Mouse (Mus musculus) lung, embryonic 16.5 days (tissue): ENCODE results near the gene Nos3. TPM values are rescaled to one million over a fixed set of nuclear protein-coding genes. Genes with fewer than 3 reads are reported as not detected.
A peak's percentile ranks its signal among the peaks of the same experiment; 100 is the strongest.

Experiments used
- ATAC-seq: fragments of 200-750 bp; cut with Nextera tagmentation; 2 replicates; pipeline ENCODE4 v1.8.0; 2017; ENCODE audit warnings: low read depth, mild to moderate bottlenecking, moderate library complexity
- H3K27ac ChIP-seq: fragments of 300-500 bp; sonication (generic); 2 replicates; pipeline ENCODE4 v1.5.1; 2014; ENCODE audit warnings: mild to moderate bottlenecking, control low read depth, low read length
- H3K27me3 ChIP-seq: fragments of 300-500 bp; sonication (generic); 2 replicates; pipeline ENCODE4 v1.6.1; 2014; ENCODE audit warnings: low read depth, low read length, mixed read lengths; ENCODE audit not compliant: control insufficient read depth, insufficient read depth
- H3K36me3 ChIP-seq: fragments of 300-500 bp; sonication (generic); 2 replicates; pipeline ENCODE4 v1.6.1; 2014; ENCODE audit warnings: low read length; ENCODE audit not compliant: control insufficient read depth, insufficient read depth
- H3K4me1 ChIP-seq: fragments of 300-500 bp; sonication (generic); replicated peaks from 2 replicates; pipeline ENCODE4 v1.6.1; 2014; ENCODE audit warnings: low read length, mixed read lengths; ENCODE audit not compliant: control insufficient read depth, insufficient read depth
- H3K4me2 ChIP-seq: fragments of 300-500 bp; sonication (generic); 2 replicates; pipeline ENCODE4 v1.6.1; 2014; ENCODE audit warnings: low read depth, low read length, control low read depth
- H3K4me3 ChIP-seq: fragments of 300-500 bp; sonication (generic); 2 replicates; pipeline ENCODE4 v1.5.1; 2014; ENCODE audit warnings: mild to moderate bottlenecking, low read length, control low read depth
- H3K9ac ChIP-seq: fragments of 300-500 bp; sonication (generic); 2 replicates; pipeline ENCODE4 v1.6.1; 2014; ENCODE audit warnings: low read length, control low read depth
- H3K9me3 ChIP-seq: fragments of 300-500 bp; sonication (generic); 2 replicates; pipeline ENCODE4 v1.6.1; 2016; ENCODE audit warnings: low read length; ENCODE audit not compliant: control insufficient read depth
- WGBS: fragments of 180-500 bp; shearing (Covaris S2); extraction: QIAGEN DNeasy Blood & Tissue Kit; methylation state at CpG from one replicate; pipeline ENCODE4 v1.1.7; 2014; 5-methylcytosine and 5-hydroxymethylcytosine counted together
- polyA plus RNA-seq: library from polyadenylated mRNA; unstranded; fragments of >200 nt; fragmentation: Nextera tagmentation; extraction: Ambion mirVana; gene quantifications from 2 replicates; pipeline ENCODE4 v1.2.1, GENCODE M21; 2015

Nos3 gene
- 18.9 and 19.8 TPM in 2 replicates for polyA plus RNA-seq

DNA sequence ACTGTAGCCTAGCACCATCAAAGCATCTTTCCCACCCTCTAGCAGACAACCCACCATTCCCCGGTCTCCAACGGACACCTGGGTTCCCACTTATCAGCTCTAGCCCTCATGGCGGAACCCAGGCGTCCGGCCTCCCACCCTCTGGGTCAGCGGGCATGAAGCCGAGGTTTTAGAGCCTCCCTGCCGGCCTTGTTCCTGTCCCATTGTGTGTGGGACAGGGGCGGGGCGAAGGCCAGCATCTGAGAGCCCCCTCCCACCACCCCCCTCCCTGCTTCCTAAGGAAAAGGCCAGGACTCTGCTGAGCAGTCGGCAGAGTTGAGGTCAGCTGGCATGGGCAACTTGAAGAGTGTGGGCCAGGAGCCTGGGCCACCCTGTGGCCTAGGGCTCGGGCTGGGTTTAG lies at the start of gene Nos3:
Gene Nos3 (plus strand): TSS at position 303 of the 400 bp plus-strand sequence.
- H3K9ac ChIP-seq, result peak within 1 kb of the TSS; percentile 55
- 50% methylated on average over 12 of the region's 12 CpGs for WGBS
- ATAC-seq, result peak; percentile 56

DNA sequence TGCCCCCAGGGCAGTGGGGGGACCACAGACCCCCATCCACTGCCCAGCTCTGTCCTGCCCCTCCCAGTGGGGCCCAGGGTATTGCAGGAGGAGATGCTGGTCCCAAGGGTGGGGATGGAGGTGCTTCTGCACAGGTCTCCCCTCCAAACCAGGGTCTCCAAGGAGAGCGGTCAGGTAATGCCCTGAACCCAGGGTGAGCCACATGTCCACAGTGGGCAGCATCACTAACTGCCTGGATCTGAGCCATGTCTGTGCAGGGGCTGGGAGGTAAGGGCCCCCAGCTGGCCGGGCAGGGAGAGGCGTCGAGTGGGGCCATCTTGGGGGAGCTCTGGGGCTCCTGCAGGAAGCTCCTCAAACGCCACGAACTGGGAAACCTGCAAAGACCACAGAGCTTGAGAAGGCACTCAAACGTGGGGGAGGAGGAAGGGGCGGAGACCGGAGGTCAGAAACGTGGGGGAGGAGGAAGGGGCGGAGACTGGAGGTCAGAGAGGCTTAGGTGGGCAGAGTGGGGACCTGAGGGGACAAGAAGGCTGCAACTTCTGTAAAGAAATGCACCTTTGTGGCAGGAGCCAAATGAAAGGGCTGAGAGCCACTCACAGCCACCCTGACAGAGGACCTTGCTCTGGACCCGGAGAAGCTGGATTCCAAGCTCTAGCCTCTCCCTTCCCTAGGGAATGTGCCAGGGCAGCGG lies 44.7 kb upstream of the Nos3 start:
- Histone ChIP-seq H3K4me1 (peaks cover 18% of the 10 kb centered on the region), H3K9me3 (no peaks in the 10 kb centered on the region), H3K9ac (peak overlapping the region; percentile 34), H3K4me3 (peak overlapping the region; percentile 30), H3K27me3 (no peaks in the 10 kb centered on the region; the same call in 1 of the 2 replicates), H3K4me2 (peak overlapping the region; percentile 28), H3K27ac (peak overlapping the region; percentile 82), H3K36me3 (peaks cover 3% of the 10 kb centered on the region; the same call in 1 of the 2 replicates)
- peak; percentile 56 for ATAC-seq
- 15% methylated on average over 13 of the region's 13 CpGs for WGBS

More for the DNA sequence above, at the start of gene Nos3:
- Histone ChIP-seq H3K27me3 (no peaks in the 10 kb centered on the region), H3K27ac (peak within 1 kb of the TSS; percentile 64), H3K4me1 (peaks cover 2% of the 10 kb centered on the region; the same call in 1 of the 2 replicates), H3K4me2 (peak within 1 kb of the TSS; percentile 45), H3K9me3 (no peaks in the 10 kb centered on the region), H3K36me3 (no peaks in the 10 kb centered on the region), H3K4me3 (peak within 1 kb of the TSS; percentile 38)

DNA sequence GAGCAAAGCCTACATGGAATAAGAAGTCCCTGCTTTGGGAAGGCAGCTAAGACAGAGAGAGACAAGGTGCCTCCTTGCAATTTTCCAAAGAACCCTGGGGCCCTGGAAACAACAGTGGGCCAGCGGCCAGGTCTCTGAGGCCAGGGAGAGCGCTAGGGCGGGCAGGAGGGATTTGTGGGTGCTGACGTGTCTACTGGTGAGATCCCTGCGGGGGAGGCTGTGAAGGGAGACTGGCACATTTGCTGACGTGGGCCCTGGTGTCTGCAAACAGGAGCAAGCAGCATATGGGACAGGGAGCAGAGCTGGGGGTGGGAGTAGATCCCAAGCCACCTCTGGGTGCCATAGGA lies 44.2 kb upstream of the Nos3 start:
- Histone ChIP-seq H3K4me1 (peaks cover 18% of the 10 kb centered on the region), H3K36me3 (peaks cover 3% of the 10 kb centered on the region; the same call in 1 of the 2 replicates), H3K4me3 (peak overlapping the region; percentile 30), H3K9ac (peak overlapping the region; percentile 34; the same call in 1 of the 2 replicates), H3K27me3 (no peaks in the 10 kb centered on the region; the same call in 1 of the 2 replicates), H3K27ac (peak overlapping the region; percentile 82), H3K9me3 (no peaks in the 10 kb centered on the region), H3K4me2 (peak overlapping the region; percentile 28)
- peak; percentile 42 for ATAC-seq
- WGBS, result 23% methylated on average over 6 of the region's 6 CpGs

DNA sequence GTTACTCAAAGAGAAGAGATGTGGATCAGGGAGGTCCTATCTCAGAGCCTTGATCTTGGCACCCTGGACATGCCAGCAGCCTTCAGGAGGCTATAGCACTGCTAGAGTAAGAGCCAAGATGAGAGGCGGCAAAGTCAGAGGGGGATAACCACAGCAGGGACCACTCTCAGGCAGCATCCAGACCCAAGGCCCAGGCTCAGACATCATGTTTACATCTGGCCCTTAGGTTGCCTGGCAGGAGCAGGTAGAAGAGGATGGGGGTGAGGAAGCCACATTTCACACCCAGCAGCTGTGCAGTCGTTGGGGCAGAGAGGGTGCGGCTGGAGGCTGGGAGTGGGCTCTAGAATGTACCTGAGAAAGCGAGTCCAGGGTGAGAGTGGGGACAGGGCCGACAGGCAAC lies 43.7 kb upstream of the Nos3 start:
- no peak for ATAC-seq

DNA sequence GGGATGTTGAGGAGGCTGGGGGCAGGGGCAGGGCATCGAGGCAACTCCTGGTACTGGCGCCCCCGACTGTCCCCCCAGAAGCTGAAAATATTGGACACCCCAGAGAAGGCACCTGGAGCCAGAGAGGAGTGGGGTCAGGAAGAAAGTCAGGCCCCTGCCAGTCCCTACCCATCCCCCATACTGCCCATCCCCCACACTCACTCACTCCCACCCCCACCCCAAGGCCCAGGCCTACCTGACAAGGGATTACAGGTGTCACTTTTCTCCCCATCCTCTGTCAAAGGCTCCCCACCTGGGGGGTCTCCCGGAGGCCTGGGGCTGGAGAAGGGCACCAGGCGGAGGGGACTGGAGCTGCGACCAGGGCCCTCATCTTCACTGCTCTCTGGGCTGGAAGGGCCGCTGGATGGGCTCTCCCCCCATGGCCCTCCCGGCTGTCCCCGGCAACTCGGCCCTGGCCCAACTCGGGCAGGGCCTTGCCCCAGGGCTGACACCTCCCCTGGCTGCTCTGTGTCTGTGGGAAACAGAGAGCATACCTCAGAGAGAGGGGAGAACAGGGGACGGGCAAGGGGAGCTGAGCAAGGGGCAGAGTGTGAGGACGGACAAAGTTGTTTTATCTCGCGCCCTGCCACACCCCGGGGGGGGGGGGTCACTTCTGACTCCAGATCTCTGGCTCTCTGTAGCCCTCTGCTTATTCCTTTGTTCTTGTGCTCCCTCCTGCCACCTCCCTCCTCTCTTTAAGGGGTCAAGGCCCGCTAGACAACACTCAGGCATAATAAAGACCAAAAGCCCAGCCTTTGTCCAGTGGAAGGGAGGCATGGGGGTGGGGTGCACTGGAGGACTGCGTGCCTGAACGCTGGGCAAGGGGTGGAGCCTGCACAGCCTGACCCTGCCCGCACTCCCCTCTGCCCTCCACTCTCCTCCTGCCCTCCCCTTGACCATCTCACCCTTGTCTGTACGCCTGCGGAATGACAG lies 42.6 kb upstream of the Nos3 start:
- Histone ChIP-seq H3K9ac (0 out of 2 replicates have a peak overlapping the region, but pooled peaks have one; percentile 22), H3K4me1 (peaks cover 22% of the 10 kb centered on the region), H3K27me3 (peaks cover 3% of the 10 kb centered on the region; the same call in 1 of the 2 replicates), H3K27ac (no peak overlapping the region), H3K4me3 (no peak overlapping the region), H3K9me3 (no peaks in the 10 kb centered on the region), H3K36me3 (peaks cover 3% of the 10 kb centered on the region; the same call in 1 of the 2 replicates), H3K4me2 (no peak overlapping the region)
- WGBS, result 22% methylated on average over 20 of the region's 22 CpGs
- peak; percentile 14; the same call in 1 of the 2 replicates for ATAC-seq

More for the DNA sequence above, 43.7 kb upstream of the Nos3 start:
- Histone ChIP-seq H3K4me3 (no peak overlapping the region), H3K27me3 (peaks cover 3% of the 10 kb centered on the region; the same call in 1 of the 2 replicates), H3K4me2 (no peak overlapping the region), H3K9ac (no peak overlapping the region), H3K27ac (no peak overlapping the region; the same call in 1 of the 2 replicates), H3K36me3 (peaks cover 3% of the 10 kb centered on the region; the same call in 1 of the 2 replicates), H3K4me1 (peaks cover 18% of the 10 kb centered on the region), H3K9me3 (no peaks in the 10 kb centered on the region)
- WGBS, result 53% methylated on average over 5 of the region's 5 CpGs

DNA sequence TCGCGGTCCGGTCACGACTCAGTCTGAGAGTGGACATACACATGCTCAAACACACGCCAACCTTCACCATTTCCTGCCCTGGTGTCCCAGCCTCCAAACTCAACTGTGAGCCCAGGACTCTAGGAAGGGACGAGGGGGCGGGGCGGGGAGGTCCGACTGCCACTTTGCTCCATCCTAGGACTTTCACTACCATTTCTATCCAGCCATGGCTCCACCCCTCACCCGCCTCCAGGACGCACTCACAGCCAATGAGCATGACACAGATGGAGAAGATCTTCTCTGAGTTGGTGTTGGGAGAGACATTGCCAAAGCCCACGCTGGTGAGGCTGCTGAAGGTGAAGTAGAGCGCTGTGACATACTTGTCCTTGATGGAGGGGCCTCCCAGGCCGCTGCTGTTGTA lies 39.4 kb upstream of the Nos3 start:
- Histone ChIP-seq H3K4me3 (no peak overlapping the region), H3K4me1 (peaks cover 40% of the 10 kb centered on the region), H3K36me3 (peaks cover 3% of the 10 kb centered on the region; the same call in 1 of the 2 replicates), H3K4me2 (no peak overlapping the region), H3K27me3 (peaks cover 3% of the 10 kb centered on the region; the same call in 1 of the 2 replicates), H3K9me3 (no peaks in the 10 kb centered on the region), H3K27ac (no peak overlapping the region), H3K9ac (no peak overlapping the region)
- 39% methylated on average over 14 of the region's 14 CpGs for WGBS
- ATAC-seq, result no peak

DNA sequence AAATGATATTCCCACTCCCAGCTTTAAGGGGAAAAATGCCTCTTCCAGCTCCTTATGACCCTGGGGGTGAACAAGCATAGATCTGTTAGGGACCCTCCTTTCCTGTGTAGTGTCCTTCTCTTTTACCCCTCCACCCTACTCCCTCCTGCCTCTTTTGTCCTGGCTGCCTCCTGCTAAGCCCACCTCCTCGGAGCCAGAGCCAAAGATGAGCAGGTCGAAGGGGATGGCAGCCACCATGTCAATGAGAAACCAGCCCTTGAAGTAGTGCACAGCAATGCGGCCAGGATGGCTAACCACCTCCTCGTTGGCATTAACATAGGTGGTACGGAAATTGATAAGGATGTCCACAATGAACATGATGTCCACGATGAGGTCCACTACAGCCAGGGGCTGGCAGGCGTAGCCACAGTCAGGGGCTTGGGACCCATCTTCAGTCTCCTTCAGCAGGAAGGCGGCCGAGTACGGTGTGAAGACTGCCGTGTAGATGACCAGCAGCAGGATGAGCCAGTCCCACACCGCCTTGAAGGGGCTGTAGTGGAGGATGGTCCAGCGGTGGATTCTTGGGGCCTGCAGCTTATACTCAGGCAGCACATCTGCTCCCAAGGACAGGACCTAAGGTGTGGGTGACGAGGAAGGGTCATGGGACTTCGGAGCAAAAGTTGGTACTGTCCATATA lies 38.3 kb upstream of the Nos3 start:
- no peak for ATAC-seq
- Histone ChIP-seq H3K27ac (no peak overlapping the region), H3K9ac (no peak overlapping the region), H3K4me2 (no peak overlapping the region), H3K4me1 (peaks cover 33% of the 10 kb centered on the region), H3K27me3 (peaks cover 3% of the 10 kb centered on the region; the same call in 1 of the 2 replicates), H3K36me3 (peaks cover 3% of the 10 kb centered on the region; the same call in 1 of the 2 replicates), H3K9me3 (no peaks in the 10 kb centered on the region), H3K4me3 (no peak overlapping the region)
- 86% methylated on average over 15 of the region's 15 CpGs for WGBS

DNA sequence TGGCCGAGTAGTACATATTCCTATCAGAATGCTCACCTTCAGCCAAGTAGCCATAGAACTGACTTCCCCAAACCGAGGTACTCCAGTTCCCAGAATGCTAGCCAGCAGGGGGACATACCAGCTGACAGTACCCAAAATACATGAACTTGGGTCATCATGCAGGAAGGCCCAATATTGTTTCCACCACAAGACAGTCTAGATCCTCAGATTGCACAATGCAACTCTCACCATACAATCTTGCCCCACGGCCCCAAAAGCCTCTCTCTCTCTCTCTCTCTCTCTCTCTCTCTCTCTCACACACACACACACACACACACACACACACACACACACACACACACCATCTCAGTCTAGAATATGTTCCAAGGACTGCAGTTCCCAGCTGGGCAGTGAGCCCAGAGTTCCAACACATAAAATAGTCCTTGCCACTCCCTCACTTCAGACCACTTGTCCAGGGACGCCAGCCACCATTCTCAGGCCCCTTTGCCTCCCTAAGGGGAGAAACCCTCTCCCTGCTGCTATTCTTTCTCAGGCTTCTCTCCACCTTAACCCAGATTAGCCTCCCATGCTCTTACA lies 37.7 kb upstream of the Nos3 start:
- Histone ChIP-seq H3K36me3 (peaks cover 3% of the 10 kb centered on the region; the same call in 1 of the 2 replicates), H3K9ac (peak overlapping the region; percentile 30; the same call in 1 of the 2 replicates), H3K4me3 (no peak overlapping the region), H3K9me3 (no peaks in the 10 kb centered on the region), H3K4me1 (peaks cover 33% of the 10 kb centered on the region), H3K4me2 (no peak overlapping the region), H3K27me3 (peaks cover 3% of the 10 kb centered on the region; the same call in 1 of the 2 replicates), H3K27ac (peak overlapping the region; percentile 68; the same call in 1 of the 2 replicates)
- ATAC-seq, result peak; percentile 66; the same call in 1 of the 2 replicates
- WGBS, result 44% methylated on average over 4 of the region's 4 CpGs
